Mouse (Mus musculus): Measurements from ENCODE around the gene Cyp2u1. TPM values are rescaled to one million over a fixed set of nuclear protein-coding genes. Genes with fewer than 3 reads are reported as not detected.

The Cyp2u1 gene
- 1.5 and 1.8 TPM in 2 replicates for polyA plus RNA-seq (2015; fragmentation: Nextera tagmentation; extraction: Ambion mirVana)

GRCm38 (mm10) chr3:131302452-131303319, at the start of gene Cyp2u1:
TSS of gene Cyp2u1 (minus strand) at chr3:131303227.

GRCm38 (mm10) chr3:131271559-131272373, 31.3 kb downstream of the Cyp2u1 start, which contains the start of gene Hadh:
TSS of gene Hadh (minus strand) at chr3:131272101.

Other genes starting within 250 kb of the Cyp2u1 start
- gene Lef1, start 192.8 kb downstream of the Cyp2u1 start, polyA plus RNA-seq (2015; fragmentation: Nextera tagmentation; extraction: Ambion mirVana) = 4.1 and 6.5 TPM in 2 replicates
- gene Hadh, start 31.1 kb downstream of the Cyp2u1 start, polyA plus RNA-seq (2015; fragmentation: Nextera tagmentation; extraction: Ambion mirVana) = 158 and 281 TPM in 2 replicates
- gene Sgms2, start 188.2 kb upstream of the Cyp2u1 start, polyA plus RNA-seq (2015; fragmentation: Nextera tagmentation; extraction: Ambion mirVana) = 3.8 and 4.5 TPM in 2 replicates

Data from adrenal gland, postnatal 0 days (tissue).